Mouse (Mus musculus): ENCODE data around the gene Tdo2.

Tdo2 gene

GRCm38 (mm10) chr3:81976102-81976501, at the start of gene Tdo2:
Gene Tdo2 (minus strand): TSS chr3:81976202.
- no peaks in the 10 kb centered on the region for H3K27me3 ChIP-seq (ENCODE audit: insufficient read depth, low read length)
- H3K4me3 ChIP-seq (replicated peaks; ENCODE audit: low read length) = no peak within 1 kb of the TSS
- TF ChIP-seq NANOG (IDR thresholded peaks at IDR 0.05; ENCODE audit: borderline replicate concordance, low read length) = no peak
- TF ChIP-seq POU5F1 (IDR thresholded peaks at IDR 0.05; ENCODE audit: borderline replicate concordance, low read length) = no peak
- no peak for TF ChIP-seq CTCF (conservative IDR thresholded peaks at IDR 0.05; ENCODE audit: low read length)
- H3K9me3 ChIP-seq (ENCODE audit: low read length) = no peaks in the 10 kb centered on the region
- H3K4me1 ChIP-seq (replicated peaks; ENCODE audit: low read depth, low read length) = no peaks in the 10 kb centered on the region
- H3K36me3 ChIP-seq (ENCODE audit: insufficient read depth, low read length) = no peaks in the 10 kb centered on the region

GRCm38 (mm10) chr3:82023065-82023464, 47.1 kb upstream of the Tdo2 start:
- no peaks in the 10 kb centered on the region for H3K4me1 ChIP-seq (replicated peaks; ENCODE audit: low read depth, low read length)
- no peaks in the 10 kb centered on the region for H3K36me3 ChIP-seq (ENCODE audit: insufficient read depth, low read length)
- H3K4me3 ChIP-seq (replicated peaks; ENCODE audit: low read length) = no peak overlapping the region
- no peaks in the 10 kb centered on the region for H3K27me3 ChIP-seq (ENCODE audit: insufficient read depth, low read length)
- TF ChIP-seq CTCF (conservative IDR thresholded peaks at IDR 0.05; ENCODE audit: low read length) = no peak
- TF ChIP-seq NANOG (IDR thresholded peaks at IDR 0.05; ENCODE audit: borderline replicate concordance, low read length) = no peak
- TF ChIP-seq POU5F1 (IDR thresholded peaks at IDR 0.05; ENCODE audit: borderline replicate concordance, low read length) = no peak
- no peaks in the 10 kb centered on the region for H3K9me3 ChIP-seq (ENCODE audit: low read length)

GRCm38 (mm10) chr3:82022421-82022920, 46.5 kb upstream of the Tdo2 start:
- H3K27me3 ChIP-seq (ENCODE audit: insufficient read depth, low read length) = no peaks in the 10 kb centered on the region
- no peaks in the 10 kb centered on the region for H3K36me3 ChIP-seq (ENCODE audit: insufficient read depth, low read length)
- no peak for TF ChIP-seq POU5F1 (IDR thresholded peaks at IDR 0.05; ENCODE audit: borderline replicate concordance, low read length)
- TF ChIP-seq NANOG (IDR thresholded peaks at IDR 0.05; ENCODE audit: borderline replicate concordance, low read length) = no peak
- no peak for TF ChIP-seq CTCF (conservative IDR thresholded peaks at IDR 0.05; ENCODE audit: low read length)
- H3K9me3 ChIP-seq (ENCODE audit: low read length) = no peaks in the 10 kb centered on the region
- H3K4me3 ChIP-seq (replicated peaks; ENCODE audit: low read length) = no peak overlapping the region
- H3K4me1 ChIP-seq (replicated peaks; ENCODE audit: low read depth, low read length) = no peaks in the 10 kb centered on the region

GRCm38 (mm10) chr3:82014148-82014703, 38.2 kb upstream of the Tdo2 start:
- H3K4me1 ChIP-seq (replicated peaks; ENCODE audit: low read depth, low read length) = no peaks in the 10 kb centered on the region
- TF ChIP-seq POU5F1 (IDR thresholded peaks at IDR 0.05; ENCODE audit: borderline replicate concordance, low read length) = no peak
- no peak for TF ChIP-seq CTCF (conservative IDR thresholded peaks at IDR 0.05; ENCODE audit: low read length)
- TF ChIP-seq NANOG (IDR thresholded peaks at IDR 0.05; ENCODE audit: borderline replicate concordance, low read length) = no peak
- no peaks in the 10 kb centered on the region for H3K27me3 ChIP-seq (ENCODE audit: insufficient read depth, low read length)
- no peak overlapping the region for H3K4me3 ChIP-seq (replicated peaks; ENCODE audit: low read length)
- no peaks in the 10 kb centered on the region for H3K36me3 ChIP-seq (ENCODE audit: insufficient read depth, low read length)
- no peaks in the 10 kb centered on the region for H3K9me3 ChIP-seq (ENCODE audit: low read length)

- TF ChIP-seq POU5F1 (IDR thresholded peaks at IDR 0.05; ENCODE audit: borderline replicate concordance, low read length) = no peak
- no peak for TF ChIP-seq NANOG (IDR thresholded peaks at IDR 0.05; ENCODE audit: borderline replicate concordance, low read length)
- no peak for TF ChIP-seq CTCF (conservative IDR thresholded peaks at IDR 0.05; ENCODE audit: low read length)
- Histone ChIP-seq H3K27me3 (ENCODE audit: insufficient read depth, low read length) (no peaks in the 10 kb centered on the region), H3K4me1 (replicated peaks; ENCODE audit: low read depth, low read length) (no peaks in the 10 kb centered on the region), H3K4me3 (replicated peaks; ENCODE audit: low read length) (no peak overlapping the region), H3K36me3 (ENCODE audit: insufficient read depth, low read length) (no peaks in the 10 kb centered on the region), H3K9me3 (ENCODE audit: low read length) (no peaks in the 10 kb centered on the region)
Observed at GRCm38 (mm10) chr3:82007002-82007401, 31.0 kb upstream of the Tdo2 start.

- no peaks in the 10 kb centered on the region for H3K36me3 ChIP-seq (ENCODE audit: insufficient read depth, low read length)
- TF ChIP-seq NANOG (IDR thresholded peaks at IDR 0.05; ENCODE audit: borderline replicate concordance, low read length) (no peak), CTCF (conservative IDR thresholded peaks at IDR 0.05; ENCODE audit: low read length) (peak; percentile 69), POU5F1 (IDR thresholded peaks at IDR 0.05; ENCODE audit: borderline replicate concordance, low read length) (peak; percentile 24; the same call in 1 of the 2 replicates)
- no peaks in the 10 kb centered on the region for H3K9me3 ChIP-seq (ENCODE audit: low read length)
- H3K27me3 ChIP-seq (ENCODE audit: insufficient read depth, low read length) = no peaks in the 10 kb centered on the region
- no peak overlapping the region for H3K4me3 ChIP-seq (replicated peaks; ENCODE audit: low read length)
- no peaks in the 10 kb centered on the region for H3K4me1 ChIP-seq (replicated peaks; ENCODE audit: low read depth, low read length)
Observed at GRCm38 (mm10) chr3:81995988-81996387, 20.0 kb upstream of the Tdo2 start.

- Histone ChIP-seq H3K36me3 (ENCODE audit: insufficient read depth, low read length) (no peaks in the 10 kb centered on the region), H3K27me3 (ENCODE audit: insufficient read depth, low read length) (no peaks in the 10 kb centered on the region)
Observed at GRCm38 (mm10) chr3:81995371-81995770, 19.4 kb upstream of the Tdo2 start.

GRCm38 (mm10) chr3:81990531-81990930, 14.5 kb upstream of the Tdo2 start:
- TF ChIP-seq CTCF (conservative IDR thresholded peaks at IDR 0.05; ENCODE audit: low read length) = no peak
- TF ChIP-seq NANOG (IDR thresholded peaks at IDR 0.05; ENCODE audit: borderline replicate concordance, low read length) = no peak
- no peaks in the 10 kb centered on the region for H3K9me3 ChIP-seq (ENCODE audit: low read length)
- 0 out of 2 replicates have a peak, but pooled peaks cover 5% of the 10 kb centered on the region for H3K4me1 ChIP-seq (replicated peaks; ENCODE audit: low read depth, low read length)
- no peak overlapping the region for H3K4me3 ChIP-seq (replicated peaks; ENCODE audit: low read length)
- no peaks in the 10 kb centered on the region for H3K27me3 ChIP-seq (ENCODE audit: insufficient read depth, low read length)
- no peaks in the 10 kb centered on the region for H3K36me3 ChIP-seq (ENCODE audit: insufficient read depth, low read length)

More at GRCm38 (mm10) chr3:81995371-81995770, 19.4 kb upstream of the Tdo2 start:
- no peaks in the 10 kb centered on the region for H3K4me1 ChIP-seq (replicated peaks; ENCODE audit: low read depth, low read length)
- H3K4me3 ChIP-seq (replicated peaks; ENCODE audit: low read length) = no peak overlapping the region
- TF ChIP-seq NANOG (IDR thresholded peaks at IDR 0.05; ENCODE audit: borderline replicate concordance, low read length) = no peak
- TF ChIP-seq POU5F1 (IDR thresholded peaks at IDR 0.05; ENCODE audit: borderline replicate concordance, low read length) = no peak
- TF ChIP-seq CTCF (conservative IDR thresholded peaks at IDR 0.05; ENCODE audit: low read length) = no peak
- H3K9me3 ChIP-seq (ENCODE audit: low read length) = no peaks in the 10 kb centered on the region

- no peaks in the 10 kb centered on the region for H3K27me3 ChIP-seq (ENCODE audit: insufficient read depth, low read length)
- TF ChIP-seq NANOG (IDR thresholded peaks at IDR 0.05; ENCODE audit: borderline replicate concordance, low read length) (no peak), CTCF (conservative IDR thresholded peaks at IDR 0.05; ENCODE audit: low read length) (no peak)
Observed at GRCm38 (mm10) chr3:81989692-81990141, 13.7 kb upstream of the Tdo2 start.

More at GRCm38 (mm10) chr3:81989692-81990141, 13.7 kb upstream of the Tdo2 start:
- Histone ChIP-seq H3K4me1 (replicated peaks; ENCODE audit: low read depth, low read length) (0 out of 2 replicates have a peak, but pooled peaks cover 5% of the 10 kb centered on the region), H3K9me3 (ENCODE audit: low read length) (no peaks in the 10 kb centered on the region), H3K36me3 (ENCODE audit: insufficient read depth, low read length) (no peaks in the 10 kb centered on the region), H3K4me3 (replicated peaks; ENCODE audit: low read length) (no peak overlapping the region)
